In genomic region chr13:47647693-47648092, GRCm38 (mm10) we compare ENCODE assay signal across 13 mouse cellular contexts.
DNase-seq lines count a peak whose midpoint lies in the region; ATAC-seq and TF ChIP-seq lines count a peak whose summit lies in the region.
"Had no signal": no experiment of that assay in that cellular context is flagged by ENCODE, and none has a peak within 500 bp of the region (broad histone marks: within the 10 kb centered on the region; RNA-seq: fewer than 3 reads in every experiment).

No protein-coding gene starts in this region.

- H3K4me3 ChIP-seq in lung, embryonic 14.5 days (ENCODE audit: low read depth, low read length), result no peak overlapping the region
- H3K4me3 ChIP-seq in lung, adult 2 months (replicated peaks; ENCODE audit: extremely low read depth, low read depth, low read length), result no peak overlapping the region
- H3K4me3 ChIP-seq: gastrocnemius, adult 2 months; lung, embryonic 15.5 days had no signal

- no peak overlapping the region for H3K4me2 ChIP-seq in lung, embryonic 14.5 days
- H3K4me2 ChIP-seq: lung, embryonic 15.5 days had no signal

- H3K4me1 ChIP-seq in lung, embryonic 14.5 days (ENCODE audit: insufficient read depth), result no peaks in the 10 kb centered on the region
- no peaks in the 10 kb centered on the region for H3K4me1 ChIP-seq in lung, adult 2 months (ENCODE audit: control insufficient read depth, insufficient read depth, low read length)

- 35% methylated on average over 5 of the region's 5 CpGs for WGBS in lung, embryonic 14.5 days
- whole genome bisulfite sequencing in lung, adult 2 months, result 43% methylated on average over 5 of the region's 5 CpGs

- DNase-seq in frontal cortex, postnatal 25 days (ENCODE audit: low spot score in 2 of 2), result no peak
- DNase-seq in lung, embryonic 14.5 days, result peak; percentile 44
- DNase-seq in lung, adult 2 months, result no peak
- peak; percentile 36 for DNase-seq in layer of hippocampus, adult 9-10 months (ENCODE audit: low spot score)
- peak; percentile 43 for DNase-seq in right cerebral cortex, postnatal 25 days
- DNase-seq in natural killer cell, adult 2 months (ENCODE audit: low spot score in 2 of 2), result no peak
- no peak for DNase-seq in urinary bladder, postnatal 4 days (ENCODE audit: low spot score in 2 of 2)
- DNase-seq: B cell, adult 2 months; gastrocnemius, adult 2 months; heart, postnatal 14 days; liver had no signal

- TF ChIP-seq POLR2A in lung, adult 2 months (IDR thresholded peaks at IDR 0.05; ENCODE audit: borderline replicate concordance, extremely low read depth, low read depth, low read length), result no peak

- no peak for TF ChIP-seq CTCF in lung, embryonic 14.5 days (IDR thresholded peaks at IDR 0.05; ENCODE audit: low read depth)
- no peak for TF ChIP-seq CTCF in lung, adult 2 months (IDR thresholded peaks at IDR 0.05; ENCODE audit: insufficient read depth, low read length)

- no peaks in the 10 kb centered on the region for H3K27me3 ChIP-seq in lung, embryonic 14.5 days (ENCODE audit: insufficient read depth, low read length)
- H3K27me3 ChIP-seq: lung, embryonic 15.5 days had no signal

- no peaks in the 10 kb centered on the region for H3K36me3 ChIP-seq in lung, embryonic 14.5 days (ENCODE audit: insufficient read depth)
- H3K36me3 ChIP-seq: lung, embryonic 15.5 days had no signal

- no peak overlapping the region for H3K27ac ChIP-seq in lung, embryonic 14.5 days (ENCODE audit: low read depth)
- H3K27ac ChIP-seq: gastrocnemius, adult 2 months; lung, embryonic 15.5 days had no signal

- H3K9ac ChIP-seq in lung, embryonic 14.5 days, result no peak overlapping the region
- H3K9ac ChIP-seq: lung, embryonic 15.5 days had no signal

- no peaks in the 10 kb centered on the region for H3K9me3 ChIP-seq in lung, embryonic 14.5 days (ENCODE audit: low read depth, low read length)
- H3K9me3 ChIP-seq: lung, embryonic 15.5 days had no signal

- peak; percentile 98 for ATAC-seq in frontal cortex, adult (ENCODE audit: low TSS enrichment)
- no peak for ATAC-seq in lung, embryonic 14.5 days (ENCODE audit: insufficient read depth)

Comparison
In these comparisons a context has a peak if more than half of its experiments do, and no peak if none do; other contexts are left out.
1. DNase-seq: peak in lung, embryonic 14.5 days (single experiment), layer of hippocampus, adult 9-10 months (single experiment) and right cerebral cortex, postnatal 25 days (single experiment); none in frontal cortex, postnatal 25 days (0 of 2), lung, adult 2 months (single experiment), natural killer cell, adult 2 months (0 of 2) and urinary bladder, postnatal 4 days (0 of 2).